Mouse (Mus musculus): Measurements from ENCODE around the gene Efnb3.

Gene Efnb3

DNA sequence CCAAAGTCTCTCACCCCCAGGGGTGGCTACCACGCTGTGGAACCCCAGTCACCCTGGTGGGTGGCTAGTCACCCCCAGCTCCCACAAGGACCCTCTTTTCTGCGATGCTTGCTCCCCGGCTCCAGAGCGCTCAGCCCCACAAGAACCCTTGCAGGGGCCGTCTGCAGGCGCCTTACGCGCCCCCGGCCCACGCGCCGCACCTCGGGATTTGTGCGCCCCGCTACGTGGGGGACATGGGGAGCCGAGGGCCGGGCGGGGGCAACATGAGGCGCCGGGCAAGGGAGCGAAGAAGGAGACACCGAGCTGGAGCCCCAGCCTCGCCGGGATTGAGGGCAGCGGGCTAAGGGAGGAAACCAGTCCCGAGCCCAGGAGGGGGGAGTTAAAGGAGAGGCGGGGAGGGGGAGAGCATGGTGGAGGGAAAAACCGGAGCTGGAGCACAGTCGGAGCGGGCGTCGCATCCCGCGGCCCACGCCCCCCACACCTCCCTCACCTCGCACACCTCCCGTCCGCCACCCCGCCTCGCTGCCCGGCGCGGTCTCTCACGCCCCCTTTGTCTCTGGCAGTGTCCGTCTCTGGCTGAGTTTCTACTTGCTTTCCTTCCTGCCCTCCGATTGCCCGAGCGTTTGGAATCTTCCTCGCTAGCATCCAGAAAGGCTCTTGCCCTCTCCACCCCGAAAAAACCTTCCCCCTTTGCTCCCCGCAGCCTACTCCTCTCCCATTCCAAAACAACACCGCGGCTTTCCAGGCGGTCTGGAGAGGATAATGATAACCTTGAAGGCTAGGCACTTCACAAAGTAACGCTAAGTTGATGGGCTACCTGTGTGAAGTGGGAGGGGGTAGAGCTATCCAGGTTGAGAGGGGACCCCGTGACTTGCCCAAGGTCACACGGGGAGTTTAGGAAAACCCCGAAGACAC, at the start of gene Efnb3:
Efnb3 (minus strand) TSS at position 355 of the 915 bp plus-strand sequence.
- DNase-seq = no peak

GRCm38 (mm10) chr11:69609416-69609815, 49.4 kb upstream of the Efnb3 start:
- no peak for DNase-seq

DNA sequence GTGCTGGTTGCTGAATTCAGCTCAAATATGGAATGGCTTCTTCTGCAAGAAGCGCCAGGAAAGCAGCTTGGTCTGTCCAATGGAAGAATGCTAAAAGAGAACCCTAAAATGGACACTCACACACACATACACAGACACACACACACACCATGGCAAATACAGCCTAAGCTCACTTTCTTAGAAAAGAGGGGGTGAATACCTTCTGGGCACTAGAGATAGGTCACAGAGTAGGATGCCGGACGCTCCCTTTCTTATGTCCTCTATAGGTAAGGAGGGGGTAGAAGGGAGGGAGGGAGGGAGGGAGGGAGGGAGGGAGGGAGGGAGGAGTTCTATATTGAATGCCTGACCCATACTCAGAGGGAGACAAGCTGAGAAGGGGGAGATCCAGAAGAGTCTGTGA, 48.5 kb upstream of the Efnb3 start:
- no peak for DNase-seq

- no peak for DNase-seq
Observed at GRCm38 (mm10) chr11:69606832-69607231, 46.8 kb upstream of the Efnb3 start.

GRCm38 (mm10) chr11:69606491-69606795, 46.4 kb upstream of the Efnb3 start:
- DNase-seq = no peak

DNA sequence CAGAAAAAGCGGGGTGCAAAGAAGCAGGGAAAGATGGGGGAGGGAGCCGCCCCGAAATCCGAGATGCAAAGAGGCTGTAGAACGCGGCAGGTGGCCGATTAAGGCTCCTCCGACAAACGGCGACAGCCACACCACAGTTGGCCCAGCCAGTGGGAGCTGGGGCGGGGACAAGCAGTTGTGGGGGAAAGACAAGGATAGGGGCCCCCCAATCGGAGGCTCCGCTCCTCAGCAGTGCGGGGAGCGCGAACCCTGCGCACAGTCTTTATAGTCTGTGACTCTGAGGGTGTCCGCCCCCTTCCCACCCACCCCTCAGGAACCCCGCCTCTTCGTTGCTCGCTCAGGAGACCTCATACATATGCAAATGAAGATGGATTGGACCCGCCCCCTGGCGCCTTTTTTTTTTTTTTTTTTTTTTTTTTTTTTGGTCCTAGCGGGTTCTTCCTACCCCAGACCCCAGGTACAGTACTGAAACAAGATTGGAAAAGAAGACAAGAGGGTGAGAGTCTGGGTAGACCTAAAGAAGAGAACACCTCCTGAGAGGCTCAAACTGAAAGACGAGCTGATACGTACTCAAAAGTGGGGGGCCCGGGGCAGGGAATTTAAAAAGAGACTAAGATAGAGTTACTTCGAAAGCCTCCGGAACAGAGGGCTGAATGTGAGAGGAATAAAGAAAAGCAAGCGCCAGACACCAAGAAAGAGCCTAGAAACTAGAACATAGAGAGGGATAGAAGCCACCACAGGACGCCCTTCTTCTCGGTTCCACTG, 45.9 kb upstream of the Efnb3 start, which contains the start of gene Atp1b2:
Atp1b2 (minus strand) TSS at position 217 of the 765 bp plus-strand sequence.
- DNase-seq = peak; percentile 58 to 67

GRCm38 (mm10) chr11:69604795-69605664, 45.0 kb upstream of the Efnb3 start:
- DNase-seq = peak; percentile 26 to 27

DNA sequence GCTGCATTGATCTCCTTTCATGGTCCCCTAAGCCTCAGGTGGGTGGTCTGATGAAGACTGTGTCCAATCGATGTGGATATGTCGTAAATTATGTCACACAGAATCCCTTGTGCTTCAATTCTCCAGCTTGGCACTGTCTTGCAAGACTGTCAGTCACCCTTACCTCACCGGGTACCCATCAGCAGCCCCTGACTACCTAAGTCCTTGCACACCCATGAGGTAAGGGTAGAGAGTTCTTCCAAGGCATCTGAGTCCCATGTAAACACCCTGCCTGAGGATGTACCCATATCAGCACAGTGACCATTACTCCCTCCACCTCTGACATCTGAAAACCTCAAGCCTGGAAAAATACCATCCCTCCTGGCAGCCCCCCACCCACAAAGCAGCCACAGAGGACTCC, 44.3 kb upstream of the Efnb3 start:
- no peak for DNase-seq

DNA sequence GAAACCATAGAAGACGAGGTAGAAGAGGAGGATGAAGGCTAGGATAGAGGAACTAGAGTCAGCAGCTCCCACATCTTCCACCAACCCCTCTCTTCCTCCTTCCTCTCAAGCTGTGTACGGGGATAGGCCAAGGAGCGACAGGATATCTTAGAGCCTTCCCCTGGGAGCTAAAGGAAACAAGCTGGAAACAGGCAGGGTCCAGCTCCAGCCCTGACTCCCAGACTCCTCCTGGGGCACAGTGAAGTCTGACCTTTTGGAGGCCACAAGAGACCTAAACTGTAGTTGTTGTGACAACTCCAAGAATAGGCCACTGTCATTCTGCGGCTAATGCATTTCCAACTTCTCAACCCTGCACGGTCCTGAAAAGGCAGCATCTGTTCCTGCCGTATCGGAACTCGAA, 43.5 kb upstream of the Efnb3 start:
- no peak for DNase-seq

DNA sequence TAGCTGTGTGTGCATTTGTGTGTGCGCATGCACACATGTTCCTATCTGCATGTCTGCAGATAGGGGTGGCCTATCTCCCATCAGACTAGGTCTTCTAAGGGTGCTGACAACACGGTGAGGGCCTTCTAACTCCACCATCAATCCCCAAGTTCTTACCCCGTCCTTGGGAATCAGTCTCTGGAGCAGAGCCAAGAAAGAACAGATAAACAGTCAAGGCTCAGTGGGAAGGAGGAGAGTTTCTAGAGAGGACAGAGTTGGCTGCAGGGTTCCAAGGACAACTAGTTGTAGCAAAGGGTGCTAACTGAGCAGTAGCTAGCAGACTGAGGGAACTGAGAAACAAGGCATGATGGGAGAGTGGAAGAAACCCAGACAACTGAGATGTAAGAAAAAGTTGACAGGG, 41.8 kb upstream of the Efnb3 start:
- DNase-seq = no peak

- no peak for DNase-seq
Observed at GRCm38 (mm10) chr11:69600098-69600497, 40.1 kb upstream of the Efnb3 start.

GRCm38 (mm10) chr11:69599436-69599835, 39.4 kb upstream of the Efnb3 start:
- DNase-seq = no peak

GRCm38 (mm10) chr11:69594853-69595252, 34.8 kb upstream of the Efnb3 start:
- no peak for DNase-seq

DNA sequence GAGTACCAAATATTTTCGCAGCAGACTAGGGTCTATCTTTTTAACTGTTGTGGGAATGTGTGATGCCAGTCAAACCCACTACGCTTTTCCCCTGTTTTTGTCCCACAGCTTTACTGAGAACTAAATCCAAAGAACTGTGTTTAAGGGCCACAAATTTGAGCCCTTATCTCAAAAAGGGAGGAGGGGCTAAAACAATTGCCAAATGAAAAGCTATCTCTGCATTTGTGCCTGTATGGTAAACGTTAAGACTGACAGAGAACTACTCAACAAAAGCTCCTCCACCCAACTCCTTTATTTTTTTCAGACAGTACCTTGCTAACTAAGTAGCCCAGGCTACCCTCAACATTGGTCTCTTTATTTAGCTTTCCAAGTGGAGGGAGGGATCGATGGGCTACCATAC, 32.8 kb upstream of the Efnb3 start:
- no peak for DNase-seq

DNA sequence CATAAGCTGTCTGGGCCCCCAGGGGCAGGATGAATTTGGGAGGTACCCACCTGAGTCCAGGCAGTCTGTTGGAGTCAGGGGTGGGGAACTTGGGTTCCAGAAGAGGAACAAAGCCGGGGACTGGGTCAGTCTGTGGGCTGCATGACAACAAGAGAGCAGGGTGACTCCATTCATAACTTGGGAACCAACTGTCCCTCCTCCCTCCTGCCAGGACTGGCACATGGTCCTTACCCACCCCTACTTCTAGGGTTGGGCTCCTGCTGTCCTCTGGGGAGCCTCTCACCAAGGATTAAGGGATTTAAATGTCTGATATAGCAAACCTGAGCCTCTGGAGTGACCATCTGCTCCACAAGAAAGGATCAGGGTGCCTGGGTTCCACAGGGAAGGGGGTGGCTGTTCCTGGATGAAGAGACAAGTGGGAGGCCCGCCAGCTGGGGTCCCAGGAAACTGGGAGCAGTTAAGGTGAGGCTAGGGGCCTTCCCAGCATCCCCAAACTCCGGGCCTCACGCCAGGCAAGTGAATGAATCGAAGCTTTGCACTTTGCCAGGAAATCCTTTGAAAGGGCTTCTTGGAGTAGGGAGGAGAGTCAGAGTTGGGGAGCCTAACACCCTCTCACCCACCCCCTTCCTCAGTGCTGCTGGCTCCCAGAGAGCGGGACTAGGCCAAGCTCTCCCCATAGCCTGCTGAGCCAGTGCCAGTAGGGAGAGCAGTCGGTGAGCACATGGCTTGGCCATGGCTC, 32.1 kb upstream of the Efnb3 start:
- no peak for DNase-seq

GRCm38 (mm10) chr11:69591424-69591823, 31.4 kb upstream of the Efnb3 start:
- no peak for DNase-seq

GRCm38 (mm10) chr11:69590622-69591021, 30.6 kb upstream of the Efnb3 start:
- DNase-seq = no peak

DNA sequence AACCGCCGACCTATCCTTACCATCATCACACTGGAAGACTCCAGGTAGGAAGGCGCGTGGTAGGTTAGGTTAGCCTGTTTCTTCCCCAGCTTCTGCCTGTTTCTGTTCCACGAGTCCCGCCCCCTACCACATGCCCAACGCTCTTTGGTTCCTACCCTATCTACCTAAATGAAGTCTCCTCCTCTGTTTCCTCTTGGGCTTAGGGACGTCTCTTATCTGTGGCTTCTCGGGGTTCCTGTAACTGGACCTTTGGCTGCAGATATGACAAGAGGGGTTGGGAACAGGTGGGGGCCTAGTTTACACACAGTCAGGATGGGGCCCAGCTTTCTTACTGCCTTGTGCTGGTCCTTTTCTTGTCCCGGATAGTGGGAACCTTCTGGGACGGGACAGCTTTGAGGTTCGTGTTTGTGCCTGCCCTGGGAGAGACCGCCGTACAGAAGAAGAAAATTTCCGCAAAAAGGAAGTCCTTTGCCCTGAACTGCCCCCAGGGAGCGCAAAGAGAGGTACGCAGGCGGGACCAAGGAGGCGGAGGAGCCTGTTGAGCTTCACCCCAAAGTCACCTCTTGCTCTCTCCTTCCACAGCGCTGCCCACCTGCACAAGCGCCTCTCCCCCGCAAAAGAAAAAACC, 29.3 kb upstream of the Efnb3 start:
- DNase-seq = no peak

- no peak for DNase-seq
Observed at GRCm38 (mm10) chr11:69585718-69586325, 25.8 kb upstream of the Efnb3 start.

DNA sequence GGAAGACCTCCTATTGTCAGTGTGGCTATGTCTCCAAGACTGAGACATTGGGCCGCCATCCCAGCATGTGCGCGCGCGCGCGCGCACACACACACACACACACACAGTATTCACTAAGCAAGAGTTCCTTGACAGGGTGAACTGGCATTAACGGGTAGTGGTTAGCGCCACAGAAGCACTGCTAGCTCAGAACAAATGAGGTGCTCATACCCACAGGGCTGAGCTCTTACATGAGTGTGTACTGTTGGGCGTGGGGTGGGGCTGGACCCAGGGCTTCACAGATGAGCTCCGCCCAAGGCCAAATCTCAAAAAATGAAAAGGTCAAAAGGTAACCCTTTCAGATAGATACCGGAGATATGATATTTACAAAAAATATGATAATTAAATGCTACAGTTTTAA, 24.9 kb upstream of the Efnb3 start:
- no peak for DNase-seq

DNA sequence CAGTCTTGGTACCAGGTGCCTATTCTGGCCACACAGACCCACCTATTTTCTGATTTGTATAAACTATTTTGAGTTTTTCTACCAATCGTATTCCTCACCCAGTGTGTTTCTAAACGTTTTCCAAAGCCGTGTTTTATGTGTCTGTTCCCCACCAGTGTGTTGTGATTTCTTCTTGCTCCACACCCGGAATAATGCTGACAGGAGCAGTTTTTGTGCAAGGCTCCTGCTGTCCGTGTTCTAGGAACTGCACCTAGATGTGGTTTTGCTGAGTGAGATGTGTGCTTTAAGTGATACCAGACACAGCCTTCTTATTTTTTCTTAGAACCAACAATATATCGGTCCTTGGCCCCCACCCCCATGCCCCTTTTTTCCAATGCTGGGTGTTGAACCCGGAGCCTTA, 24.0 kb upstream of the Efnb3 start:
- DNase-seq = no peak
